Mouse (Mus musculus): ENCODE results near the gene Tmem268.

The Tmem268 gene

GRCm38 (mm10) chr4:63558407-63559081 lies at the start of gene Tmem268:
Gene Tmem268, plus strand, starts transcription at chr4:63558781.
- in situ Hi-C loops (cut with MboI, MseI), result loop anchor here (5.0 kb wide), 1 partner anchor 156 kb away; the partner anchor contains the start of gene Akna

- in situ Hi-C loops (cut with MboI, MseI), result no loop called here
Measured at GRCm38 (mm10) chr4:63512921-63513320, 45.7 kb upstream of the Tmem268 start.

- in situ Hi-C loops (cut with MboI, MseI), result no loop called here
Measured at GRCm38 (mm10) chr4:63514454-63514984, 44.1 kb upstream of the Tmem268 start.

- in situ Hi-C loops (cut with MboI, MseI), result no loop called here
Measured at GRCm38 (mm10) chr4:63515021-63515420, 43.6 kb upstream of the Tmem268 start.

- in situ Hi-C loops (cut with MboI, MseI), result no loop called here
Measured at GRCm38 (mm10) chr4:63521813-63522419, 36.7 kb upstream of the Tmem268 start.

GRCm38 (mm10) chr4:63525514-63525913 lies 33.1 kb upstream of the Tmem268 start:
- in situ Hi-C loops (cut with MboI, MseI), result no loop called here

GRCm38 (mm10) chr4:63528946-63529345 lies 29.6 kb upstream of the Tmem268 start:
- in situ Hi-C loops (cut with MboI, MseI), result no loop called here

- in situ Hi-C loops (cut with MboI, MseI), result no loop called here
Measured at GRCm38 (mm10) chr4:63530409-63530808, 28.2 kb upstream of the Tmem268 start.

- in situ Hi-C loops (cut with MboI, MseI), result no loop called here
Measured at GRCm38 (mm10) chr4:63537602-63538001, 21.0 kb upstream of the Tmem268 start.

GRCm38 (mm10) chr4:63542209-63542608 lies 16.4 kb upstream of the Tmem268 start:
- in situ Hi-C loops (cut with MboI, MseI), result no loop called here

- in situ Hi-C loops (cut with MboI, MseI), result no loop called here
Measured at GRCm38 (mm10) chr4:63543746-63544493, 14.7 kb upstream of the Tmem268 start.

GRCm38 (mm10) chr4:63544494-63545230 lies 13.9 kb upstream of the Tmem268 start, which contains the start of gene Atp6v1g1:
Gene Atp6v1g1, plus strand, starts transcription at chr4:63544772.
- in situ Hi-C loops (cut with MboI, MseI), result no loop called here

GRCm38 (mm10) chr4:63545231-63545958 lies 13.2 kb upstream of the Tmem268 start:
- in situ Hi-C loops (cut with MboI, MseI), result no loop called here

GRCm38 (mm10) chr4:63546441-63547055 lies 12.0 kb upstream of the Tmem268 start:
- in situ Hi-C loops (cut with MboI, MseI), result no loop called here

GRCm38 (mm10) chr4:63547799-63548198 lies 10.8 kb upstream of the Tmem268 start:
- in situ Hi-C loops (cut with MboI, MseI), result no loop called here

GRCm38 (mm10) chr4:63548491-63548890 lies 10.1 kb upstream of the Tmem268 start:
- in situ Hi-C loops (cut with MboI, MseI), result no loop called here

- in situ Hi-C loops (cut with MboI, MseI), result no loop called here
Measured at GRCm38 (mm10) chr4:63550908-63551307, 7.7 kb upstream of the Tmem268 start.

GRCm38 (mm10) chr4:63552865-63553264 lies 5.7 kb upstream of the Tmem268 start:
- in situ Hi-C loops (cut with MboI, MseI), result no loop called here

- in situ Hi-C loops (cut with MboI, MseI), result no loop called here
Measured at GRCm38 (mm10) chr4:63553789-63554576, 4.6 kb upstream of the Tmem268 start.

All from T-helper 1 cell (primary cell).